Mouse (Mus musculus) left cerebral cortex, adult 2 months (tissue): Measurements from ENCODE around the gene Hdac1. TPM values are rescaled to one million over a fixed set of nuclear protein-coding genes. Genes with fewer than 3 reads are reported as not detected.

Source experiments
- DNase-seq, 2 experiments: peaks; one replicate each; pipeline ENCODE4 v3.0.0; 2021 to 2022; ENCODE audit warnings: low spot score in 2 of 2, mixed read lengths in 1 of 2; ENCODE audit errors: extremely low spot score in 1 of 2
- H3K27ac ChIP-seq: fragments of 200-600 bp; 2 replicates; pipeline ENCODE4 v1.8.1; 2022
- H3K4me3 ChIP-seq: fragments of 200-600 bp; 2 replicates; pipeline ENCODE4 v1.8.1; 2022
- CTCF ChIP-seq: fragments of 200-600 bp; IDR thresholded peaks from 2 replicates; pipeline ENCODE4 v1.8.1; 2022; ENCODE audit warnings: antibody characterized with exemption, mild to moderate bottlenecking, moderate library complexity
- intact Hi-C: fragments of 180-260 bp; cut with DNase I; formaldehyde crosslinking; loops from one replicate; pipeline ENCODE4 v1.15.1; 2025
- total RNA-seq, 2 experiments: library from RNA; stranded (reverse); gene quantifications; 2 replicates each; pipeline ENCODE4 v1.2.3; 2021

Gene Hdac1
- total RNA-seq, 2 experiments from 2014 or later = 26.5 to 29.5 TPM

DNA sequence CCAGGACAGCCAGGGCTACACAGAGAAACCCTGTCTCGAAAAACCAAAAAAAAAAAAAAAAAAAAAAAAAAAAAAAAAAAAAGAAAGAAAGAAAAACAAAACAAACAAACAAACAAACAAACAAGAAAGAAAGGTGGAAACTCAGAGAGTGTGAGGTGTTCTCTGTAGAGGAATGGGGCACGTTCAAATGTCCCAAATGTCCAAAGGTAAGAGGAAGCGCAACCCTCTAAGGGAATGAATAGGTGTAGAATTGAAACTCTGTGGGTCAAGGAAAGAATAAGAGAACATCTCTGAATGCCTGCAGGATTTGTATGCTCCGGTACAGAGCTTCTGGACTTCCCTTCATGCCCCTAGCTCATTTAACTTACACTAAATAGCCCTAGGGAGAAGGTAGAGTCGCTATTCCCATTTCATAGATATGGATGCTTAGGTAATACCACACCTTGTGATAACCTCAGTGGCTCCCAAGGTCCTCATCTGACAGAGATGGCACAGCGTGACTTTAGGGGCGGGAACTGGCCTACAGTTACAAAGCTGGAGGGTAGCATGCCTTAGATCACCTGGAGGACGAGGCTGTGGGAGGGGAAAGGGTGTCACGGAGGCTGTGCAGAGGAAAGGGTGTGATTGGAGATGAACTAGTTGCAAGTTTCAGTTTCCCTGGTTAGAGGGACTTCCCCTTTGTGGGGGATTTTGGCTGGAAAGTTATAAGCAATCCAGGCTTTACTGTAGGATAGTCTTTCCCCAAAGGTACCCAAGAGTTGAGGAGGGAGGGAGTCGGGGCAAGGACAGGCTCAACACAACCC is 34.9 kb downstream of the Hdac1 start:
- no peak overlapping the region for H3K4me3 ChIP-seq
- no peak for TF ChIP-seq CTCF
- no peak for DNase-seq
- no peak overlapping the region for H3K27ac ChIP-seq
- intact Hi-C loops = no loop called here

DNA sequence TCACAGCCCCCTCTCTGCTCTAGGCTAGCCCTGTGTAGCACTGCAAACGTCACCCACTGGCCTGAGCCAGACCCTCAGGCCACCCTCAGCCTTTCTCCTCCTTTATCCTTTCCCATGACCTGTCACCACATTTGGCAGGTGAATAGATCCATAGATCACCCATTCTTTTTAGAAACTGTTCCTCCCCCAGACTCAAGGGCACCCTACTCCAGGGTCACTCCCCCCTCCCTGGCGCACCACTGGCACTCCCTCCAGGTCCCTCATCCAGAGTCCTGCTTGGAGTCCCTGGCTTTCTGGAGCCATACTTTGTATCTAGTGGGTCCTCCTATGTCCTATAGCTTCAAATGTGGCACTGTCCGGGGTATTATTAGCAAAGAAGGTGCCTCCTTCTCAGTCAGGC is 37.0 kb downstream of the Hdac1 start:
- intact Hi-C loops = no loop called here
- Histone ChIP-seq H3K27ac (no peak overlapping the region), H3K4me3 (no peak overlapping the region)
- no peak for DNase-seq
- no peak for TF ChIP-seq CTCF

GRCm38 (mm10) chr4:129502901-129503444 is 39.5 kb downstream of the Hdac1 start:
- DNase-seq = no peak
- TF ChIP-seq CTCF = no peak
- intact Hi-C loops = no loop called here
- Histone ChIP-seq H3K27ac (no peak overlapping the region), H3K4me3 (no peak overlapping the region)

DNA sequence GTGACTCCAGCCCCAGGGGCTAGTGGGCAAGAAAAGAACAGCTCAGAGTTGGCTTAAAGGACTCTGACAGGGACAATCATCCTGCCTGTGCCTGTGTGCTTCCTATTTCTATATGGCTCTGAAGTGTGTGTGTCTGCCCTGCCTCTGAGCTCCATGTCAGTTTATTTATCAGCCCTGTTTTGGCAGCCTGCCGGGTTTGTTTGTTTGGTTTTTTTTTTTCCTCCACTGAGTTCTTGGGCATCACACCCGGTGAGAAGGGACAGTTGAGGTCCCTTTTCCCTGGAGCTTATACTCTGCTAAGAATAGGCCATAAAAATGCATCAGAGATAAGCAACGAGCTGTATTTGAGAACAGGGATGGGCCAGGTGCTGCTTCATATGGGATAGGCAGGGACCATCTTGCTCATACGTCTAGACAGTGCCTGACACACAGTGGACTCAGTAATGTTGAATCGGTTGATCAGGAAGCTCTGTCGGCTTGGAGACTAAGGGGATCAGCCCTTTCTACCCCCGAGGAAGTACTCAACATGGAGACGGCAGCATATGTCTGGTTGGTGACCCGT is 40.1 kb downstream of the Hdac1 start:
- intact Hi-C loops = no loop called here

DNA sequence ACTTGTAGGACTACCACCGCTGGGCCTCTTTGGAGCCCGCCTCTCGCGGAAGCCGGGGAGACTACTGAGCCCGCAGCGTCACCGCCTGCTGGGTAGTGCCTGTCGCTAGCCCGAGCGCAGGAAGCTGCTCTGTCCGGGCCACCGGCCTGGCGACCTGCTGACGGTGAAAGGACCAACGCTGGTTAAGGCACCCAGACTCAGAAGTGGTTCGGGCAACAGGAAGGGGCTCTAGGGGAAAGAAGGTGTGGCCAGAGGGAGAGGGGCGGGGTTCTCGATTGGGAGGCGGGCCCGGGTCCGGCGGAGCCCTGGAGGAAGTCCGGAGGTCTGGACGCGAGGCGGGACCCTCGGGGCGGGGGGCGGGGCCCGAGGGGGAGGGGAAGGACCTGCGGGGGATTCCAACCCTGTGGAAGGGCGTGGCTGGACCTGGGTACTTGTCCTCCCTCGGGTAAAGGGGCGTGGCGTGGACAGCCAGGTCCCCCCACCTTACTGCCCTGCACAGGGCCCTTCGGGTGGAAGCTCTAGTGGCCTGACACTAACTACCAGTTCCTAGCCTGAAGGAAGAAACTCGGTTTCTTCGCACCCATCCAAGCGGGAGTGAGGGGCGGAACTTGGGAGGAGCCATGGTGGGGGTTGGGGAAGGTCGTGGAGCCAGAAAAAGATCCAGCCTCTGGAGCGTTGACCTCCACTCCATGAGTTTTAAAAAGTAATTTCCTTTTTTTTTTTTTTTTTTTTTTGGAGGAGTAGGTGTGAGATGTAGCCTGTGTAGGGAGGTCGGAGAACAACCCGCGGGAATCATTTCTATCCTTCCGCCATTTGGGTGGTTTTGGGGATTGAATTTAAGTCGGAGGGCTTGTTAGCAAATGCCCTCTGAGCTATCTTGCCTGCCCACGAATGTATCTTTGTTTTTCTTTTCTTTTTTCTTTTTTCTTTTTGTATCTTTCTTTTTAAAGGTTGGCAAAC is 41.6 kb downstream of the Hdac1 start:
- intact Hi-C loops = no loop called here
- Histone ChIP-seq H3K4me3 (peak overlapping the region; percentile 81), H3K27ac (peak overlapping the region; percentile 85)
- no peak for TF ChIP-seq CTCF
- peak; percentile 55 to 67 for DNase-seq

More for the DNA sequence above, 40.1 kb downstream of the Hdac1 start:
- no peak for TF ChIP-seq CTCF
- H3K27ac ChIP-seq = no peak overlapping the region
- H3K4me3 ChIP-seq = no peak overlapping the region
- DNase-seq = no peak

DNA sequence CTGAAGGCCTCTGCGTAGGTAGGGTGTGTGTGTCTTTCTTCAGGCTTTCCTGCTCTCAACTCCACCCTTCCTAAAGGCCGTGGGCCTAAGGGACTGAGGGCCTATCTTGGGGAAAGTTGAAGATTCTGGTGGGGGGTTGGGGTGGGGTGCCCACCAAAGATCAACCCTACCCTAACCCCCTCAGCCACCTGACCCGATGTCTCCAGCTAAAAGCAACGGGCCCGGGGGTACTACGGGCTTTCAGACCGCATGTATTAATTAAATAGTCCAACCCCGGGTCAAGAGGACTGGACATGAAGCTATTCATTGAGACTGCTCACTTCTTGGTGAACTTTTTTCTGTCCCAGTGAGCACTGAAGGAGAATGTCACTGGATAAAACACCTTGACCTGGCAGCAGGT is 42.5 kb downstream of the Hdac1 start:
- Histone ChIP-seq H3K4me3 (peak overlapping the region; percentile 81), H3K27ac (peak overlapping the region; percentile 85)
- TF ChIP-seq CTCF = no peak
- no peak for DNase-seq
- intact Hi-C loops = no loop called here

- intact Hi-C loops = no loop called here
- Histone ChIP-seq H3K4me3 (no peak overlapping the region), H3K27ac (no peak overlapping the region)
- no peak for TF ChIP-seq CTCF
- DNase-seq = no peak
Observed at GRCm38 (mm10) chr4:129498941-129499340, 43.6 kb downstream of the Hdac1 start.

GRCm38 (mm10) chr4:129496631-129497030 is 45.9 kb downstream of the Hdac1 start:
- intact Hi-C loops = no loop called here
- no peak for TF ChIP-seq CTCF
- Histone ChIP-seq H3K27ac (peak overlapping the region; percentile 78), H3K4me3 (no peak overlapping the region)
- DNase-seq = no peak

- Histone ChIP-seq H3K4me3 (no peak overlapping the region), H3K27ac (peak overlapping the region; percentile 78)
- intact Hi-C loops = no loop called here
- peak; percentile 27 to 43 for DNase-seq
- TF ChIP-seq CTCF = peak; percentile 15
Observed at GRCm38 (mm10) chr4:129495672-129496562, 46.6 kb downstream of the Hdac1 start.

DNA sequence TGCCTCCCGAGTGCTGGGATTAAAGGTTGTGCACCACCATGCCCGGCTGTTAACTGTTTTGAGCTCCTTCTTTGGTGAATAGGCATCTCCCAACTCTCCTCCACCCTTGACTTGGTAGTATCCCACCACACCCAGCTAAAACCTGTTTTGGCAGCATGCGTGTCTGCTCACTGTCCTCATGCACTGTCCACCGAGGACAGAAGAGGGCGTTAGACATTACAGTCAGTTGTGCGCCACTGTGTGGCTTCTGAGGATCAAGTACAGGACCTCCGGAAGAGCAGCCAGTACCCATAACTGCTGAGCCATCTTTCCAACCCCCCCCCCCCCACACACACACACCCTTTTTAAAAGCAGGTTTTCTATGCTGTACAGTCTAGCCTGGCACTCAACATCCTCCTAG is 47.8 kb downstream of the Hdac1 start:
- Histone ChIP-seq H3K4me3 (no peak overlapping the region), H3K27ac (no peak overlapping the region)
- TF ChIP-seq CTCF = no peak; the same call in none of the 2 replicates
- no peak for DNase-seq
- intact Hi-C loops = loop anchor here (5.0 kb wide), 1 partner anchor 113 kb away; no protein-coding TSS in a partner anchor
